Mouse (Mus musculus) midbrain, postnatal 0 days (tissue): ENCODE results near the gene Mob1a. TPM values are rescaled to one million over a fixed set of nuclear protein-coding genes. Genes with fewer than 3 reads are reported as not detected.

ENCODE experiments used
- ATAC-seq: fragments of 200-750 bp; cut with Nextera tagmentation; 2 replicates; pipeline ENCODE4 v1.8.0; 2017; ENCODE audit warnings: moderate number of reproducible peaks, mild to moderate bottlenecking, moderate TSS enrichment, moderate library complexity; ENCODE audit not compliant: low FRiP score
- DNase-seq: peaks from one replicate; pipeline ENCODE4 v3.0.0-alpha.2; 2015; ENCODE audit warnings: low spot score
- H3K27ac ChIP-seq: fragments of 300-500 bp; sonication (generic); 2 replicates; pipeline ENCODE4 v1.5.1; 2014; ENCODE audit warnings: low read depth, mild to moderate bottlenecking, low read length, mixed read lengths
- H3K27me3 ChIP-seq: fragments of 300-500 bp; sonication (generic); 2 replicates; pipeline ENCODE4 v1.6.1; 2014; ENCODE audit warnings: low read length, control low read depth, mixed read lengths; ENCODE audit not compliant: insufficient read depth
- H3K36me3 ChIP-seq: fragments of 300-500 bp; sonication (generic); 2 replicates; pipeline ENCODE4 v1.6.1; 2014; ENCODE audit warnings: low read length, control low read depth, mixed read lengths; ENCODE audit not compliant: insufficient read depth
- H3K4me1 ChIP-seq: fragments of 300-500 bp; sonication (generic); 2 replicates; pipeline ENCODE4 v1.6.1; 2014; ENCODE audit warnings: mild to moderate bottlenecking, control low read depth, antibody characterized with exemption, low read length, mixed read lengths; ENCODE audit not compliant: insufficient read depth
- H3K4me2 ChIP-seq: fragments of 300-500 bp; sonication (generic); 2 replicates; pipeline ENCODE4 v1.6.1; 2014; ENCODE audit warnings: low read depth, mild to moderate bottlenecking, low read length, mixed read lengths; ENCODE audit not compliant: poor library complexity, severe bottlenecking
- H3K4me3 ChIP-seq: fragments of 300-500 bp; sonication (generic); 2 replicates; pipeline ENCODE4 v1.5.1; 2014; ENCODE audit warnings: low read depth, mild to moderate bottlenecking, low read length, moderate library complexity
- H3K9ac ChIP-seq: fragments of 300-500 bp; sonication (generic); replicated peaks from 2 replicates; pipeline ENCODE4 v1.6.1; 2014; ENCODE audit warnings: mild to moderate bottlenecking, low read length, moderate library complexity, mixed read lengths; ENCODE audit not compliant: poor library complexity, severe bottlenecking
- H3K9me3 ChIP-seq: fragments of 300-500 bp; sonication (generic); 2 replicates; pipeline ENCODE4 v1.6.1; 2016; ENCODE audit warnings: low read length, control low read depth
- CTCF ChIP-seq: IDR thresholded peaks from 2 replicates; pipeline ENCODE4 v1.5.1; 2016; ENCODE audit warnings: antibody characterized with exemption, mild to moderate bottlenecking
- WGBS: fragments of 180-500 bp; shearing (Covaris S2); extraction: QIAGEN DNeasy Blood & Tissue Kit; methylation state at CpG from one replicate; pipeline ENCODE4 v1.1.7; 2014; 5-methylcytosine and 5-hydroxymethylcytosine counted together
- polyA plus RNA-seq: library from polyadenylated mRNA; unstranded; fragments of >200 nt; fragmentation: Nextera tagmentation; extraction: Ambion mirVana; gene quantifications from 2 replicates; pipeline ENCODE4 v1.2.1, GENCODE M21; 2015
- total RNA-seq: library from RNA; depleted of rRNA; stranded (reverse); fragments of >200 nt; gene quantifications from 2 replicates; pipeline ENCODE4 v1.2.3, GENCODE M21; 2014; rRNA removed

Mob1a gene
- total and polyA plus RNA-seq, 2 experiments from 2014 or later, result 8.7 to 23.2 TPM

DNA sequence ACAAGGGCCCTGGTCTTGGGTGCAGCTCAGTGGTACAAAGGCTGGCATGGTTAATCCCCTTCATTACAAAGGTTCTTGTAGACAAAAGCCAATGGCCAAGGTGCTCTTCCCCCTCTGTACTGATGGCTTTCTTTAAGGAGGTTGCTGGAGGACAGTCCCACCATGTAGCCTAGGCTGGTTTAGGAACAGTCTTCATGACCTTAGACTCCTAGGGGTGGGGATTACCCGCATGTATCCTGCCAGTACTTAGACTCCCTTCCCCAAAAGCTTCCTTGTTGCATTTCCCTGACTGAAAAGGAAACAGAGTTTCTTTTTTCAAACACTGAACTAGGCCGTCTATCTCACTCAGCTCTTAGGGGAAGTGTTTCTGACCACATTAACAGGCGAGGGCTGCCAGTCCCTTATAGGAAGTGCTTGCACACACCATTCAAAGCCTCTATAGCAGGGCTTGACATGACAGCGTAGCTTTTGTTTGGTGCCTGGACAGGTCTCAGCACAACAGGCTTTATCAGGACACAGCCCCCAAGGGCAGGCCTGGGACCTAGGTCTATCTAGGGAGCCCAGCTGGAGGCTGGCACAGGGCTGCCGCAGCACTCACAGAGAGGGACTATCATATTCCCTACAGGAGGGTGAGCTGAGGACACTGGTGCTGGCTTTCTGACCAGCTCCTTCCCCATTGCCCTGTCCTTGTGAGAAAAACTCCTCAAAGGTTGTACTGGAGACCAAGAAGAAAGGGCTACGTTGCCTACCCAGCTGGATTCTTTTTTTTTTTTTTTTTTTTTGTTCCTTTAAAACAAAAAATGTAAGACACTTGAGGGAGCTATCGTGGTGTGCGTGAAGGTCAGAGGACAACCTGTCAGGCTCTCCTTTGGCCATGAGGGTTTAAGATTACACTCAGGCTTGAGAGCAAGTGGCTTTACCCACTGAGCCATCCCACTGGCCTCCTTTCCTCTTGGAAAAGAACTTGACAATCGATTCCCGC, 56.0 kb downstream of the Mob1a start:
- Histone ChIP-seq H3K9ac (no peak overlapping the region), H3K4me3 (no peak overlapping the region), H3K9me3 (no peaks in the 10 kb centered on the region), H3K4me1 (no peaks in the 10 kb centered on the region), H3K36me3 (peaks cover 51% of the 10 kb centered on the region), H3K27me3 (no peaks in the 10 kb centered on the region), H3K27ac (no peak overlapping the region), H3K4me2 (no peak overlapping the region)
- 86% methylated on average over 10 of the region's 10 CpGs for WGBS
- DNase-seq, result no peak
- no peak for ATAC-seq
- TF ChIP-seq CTCF, result no peak

DNA sequence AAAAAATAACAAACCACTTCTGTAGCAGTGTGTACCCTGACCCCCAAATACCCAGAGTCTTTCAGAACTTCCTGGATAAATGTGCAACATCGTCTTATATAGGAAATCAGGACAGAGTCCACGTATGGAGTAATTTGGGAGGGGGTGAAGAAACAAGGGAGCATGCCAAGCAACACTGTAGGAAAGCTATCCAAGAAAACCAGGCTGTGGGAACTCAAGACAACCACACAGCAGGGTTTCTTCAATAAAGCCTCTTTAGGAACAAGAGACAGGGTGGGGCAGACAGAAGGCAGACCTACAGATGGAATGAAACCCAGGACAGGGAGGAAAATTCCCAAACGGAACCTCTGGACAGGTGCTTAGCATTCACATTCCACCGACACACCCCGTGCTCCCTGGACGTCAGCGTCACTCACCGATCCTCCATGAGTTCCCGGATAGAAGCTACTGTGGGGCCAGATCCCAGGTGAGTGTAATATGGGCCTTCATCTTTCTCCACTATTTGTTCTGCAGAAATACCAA, 59.8 kb downstream of the Mob1a start:
- no peak overlapping the region for H3K27ac ChIP-seq
- no peak overlapping the region for H3K9ac ChIP-seq
- WGBS, result 93% methylated on average over 9 of the region's 9 CpGs
- H3K36me3 ChIP-seq, result 0 out of 2 replicates have a peak, but pooled peaks cover 18% of the 10 kb centered on the region
- DNase-seq (no peak), ATAC-seq (no peak)
- H3K4me2 ChIP-seq, result no peak overlapping the region
- no peak for TF ChIP-seq CTCF
- H3K4me1 ChIP-seq, result no peaks in the 10 kb centered on the region
- H3K27me3 ChIP-seq, result no peaks in the 10 kb centered on the region
- H3K9me3 ChIP-seq, result no peaks in the 10 kb centered on the region
- H3K4me3 ChIP-seq, result no peak overlapping the region

DNA sequence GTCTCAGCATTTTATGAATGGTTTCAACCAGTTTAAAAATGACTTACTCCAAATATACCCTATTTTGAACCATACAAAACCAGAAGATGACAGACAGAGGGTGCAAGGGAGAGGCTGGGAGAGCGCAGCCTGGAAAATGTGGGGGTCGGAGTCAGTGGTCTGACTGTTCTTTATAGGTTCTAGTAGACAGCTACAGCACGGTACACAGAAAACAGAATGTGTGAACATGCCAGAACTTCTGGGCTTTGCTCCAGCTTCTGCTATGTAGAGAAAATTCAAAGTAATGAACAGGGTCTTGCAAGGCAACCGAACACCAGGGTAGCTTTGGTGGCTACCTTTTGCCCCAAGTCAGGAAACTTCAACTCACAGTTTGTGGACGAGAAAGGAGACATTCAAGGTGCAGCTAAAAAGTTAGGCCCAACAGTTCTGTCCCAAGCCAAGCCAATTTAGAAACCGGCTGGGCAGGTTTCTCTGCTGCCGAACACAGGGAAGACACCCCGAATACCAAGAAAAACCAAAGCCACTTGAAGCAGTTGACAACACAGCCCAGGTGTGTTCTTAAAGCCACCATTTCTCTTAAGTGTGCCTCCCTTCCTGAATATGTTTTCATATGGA, 66.5 kb downstream of the Mob1a start:
- Histone ChIP-seq H3K4me2 (no peak overlapping the region), H3K9ac (no peak overlapping the region), H3K27ac (no peak overlapping the region), H3K9me3 (no peaks in the 10 kb centered on the region), H3K4me3 (no peak overlapping the region), H3K36me3 (peaks cover 10% of the 10 kb centered on the region; the same call in 1 of the 2 replicates), H3K4me1 (no peaks in the 10 kb centered on the region), H3K27me3 (no peaks in the 10 kb centered on the region)
- TF ChIP-seq CTCF, result no peak
- 87% methylated on average over 8 of the region's 8 CpGs for WGBS
- no peak for ATAC-seq
- peak; percentile 38 for DNase-seq

Other genes with a start within 250 kb of the Mob1a start
- 11.8 and 20.4 TPM in 2 replicates for gene Pcgf1, start 248.1 kb upstream of the Mob1a start, total RNA-seq
- 30.4 and 35.5 TPM in 2 replicates for gene Pcgf1, start 248.1 kb upstream of the Mob1a start, polyA plus RNA-seq
- not detected in 2 replicates for gene Lbx2, start 239.6 kb upstream of the Mob1a start, total RNA-seq
- gene Lbx2, start 239.6 kb upstream of the Mob1a start, polyA plus RNA-seq, result 0.26 TPM in 1 of 2 replicates, not detected in the other
- 13.6 and 26.0 TPM in 2 replicates for gene Ccdc142, start 224.4 kb upstream of the Mob1a start, total RNA-seq
- 6.0 TPM in 2 replicates for gene Ccdc142, start 224.4 kb upstream of the Mob1a start, polyA plus RNA-seq
- 4.4 and 8.1 TPM in 2 replicates for gene Gm42688, start 224.4 kb upstream of the Mob1a start, total RNA-seq
- 3.5 and 4.4 TPM in 2 replicates for gene Gm42688, start 224.4 kb upstream of the Mob1a start, polyA plus RNA-seq
- 46.4 and 57.2 TPM in 2 replicates for gene Mrpl53, start 217.0 kb upstream of the Mob1a start, total RNA-seq
- 115 and 118 TPM in 2 replicates for gene Mrpl53, start 217.0 kb upstream of the Mob1a start, polyA plus RNA-seq
- gene Mogs, start 210.5 kb upstream of the Mob1a start, total RNA-seq, result 32.6 and 40.3 TPM in 2 replicates
- 18.8 and 19.8 TPM in 2 replicates for gene Mogs, start 210.5 kb upstream of the Mob1a start, polyA plus RNA-seq
- gene Wbp1, start 204.5 kb upstream of the Mob1a start, total RNA-seq, result 152 and 199 TPM in 2 replicates
- 85.3 and 91.6 TPM in 2 replicates for gene Wbp1, start 204.5 kb upstream of the Mob1a start, polyA plus RNA-seq
- 29.4 and 40.9 TPM in 2 replicates for gene Ino80b, start 200.6 kb upstream of the Mob1a start, total RNA-seq
- 14.6 and 16.2 TPM in 2 replicates for gene Ino80b, start 200.6 kb upstream of the Mob1a start, polyA plus RNA-seq
- 24.3 and 30.9 TPM in 2 replicates for gene Rtkn, start 190.6 kb upstream of the Mob1a start, total RNA-seq
- gene Rtkn, start 190.6 kb upstream of the Mob1a start, polyA plus RNA-seq, result 12.5 and 14.6 TPM in 2 replicates
- gene Wdr54, start 169.6 kb upstream of the Mob1a start, total RNA-seq, result 12.7 and 15.9 TPM in 2 replicates
- 21.5 and 27.5 TPM in 2 replicates for gene Wdr54, start 169.6 kb upstream of the Mob1a start, polyA plus RNA-seq
- gene 1700003E16Rik, start 169.6 kb upstream of the Mob1a start, total RNA-seq, result 15.6 and 20.5 TPM in 2 replicates
- 18.0 and 18.2 TPM in 2 replicates for gene 1700003E16Rik, start 169.6 kb upstream of the Mob1a start, polyA plus RNA-seq
- gene Dctn1, start 160.1 kb upstream of the Mob1a start, total RNA-seq, result 126 and 129 TPM in 2 replicates
- gene Dctn1, start 160.1 kb upstream of the Mob1a start, polyA plus RNA-seq, result 166 TPM in 2 replicates
- 0.57 and 3.3 TPM in 2 replicates for gene Slc4a5, start 106.2 kb upstream of the Mob1a start, total RNA-seq
- gene Slc4a5, start 106.2 kb upstream of the Mob1a start, polyA plus RNA-seq, result 0.16 and 0.25 TPM in 2 replicates
- gene Mthfd2, start 108 bp upstream of the Mob1a start, total RNA-seq, result 19.2 and 24.0 TPM in 2 replicates
- 27.0 and 32.0 TPM in 2 replicates for gene Mthfd2, start 108 bp upstream of the Mob1a start, polyA plus RNA-seq
- 9.6 and 10.6 TPM in 2 replicates for gene Bola3, start 23.1 kb downstream of the Mob1a start, total RNA-seq
- gene Bola3, start 23.1 kb downstream of the Mob1a start, polyA plus RNA-seq, result 46.2 and 51.2 TPM in 2 replicates
- gene Tet3, start 133.1 kb downstream of the Mob1a start, total RNA-seq, result 32.0 and 38.3 TPM in 2 replicates
- gene Tet3, start 133.1 kb downstream of the Mob1a start, polyA plus RNA-seq, result 45.3 and 48.5 TPM in 2 replicates
- gene Dguok, start 181.0 kb downstream of the Mob1a start, total RNA-seq, result 31.4 and 55.2 TPM in 2 replicates
- 48.5 and 52.3 TPM in 2 replicates for gene Dguok, start 181.0 kb downstream of the Mob1a start, polyA plus RNA-seq
- 1.6 and 2.0 TPM in 2 replicates for gene Actg2, start 210.2 kb downstream of the Mob1a start, total RNA-seq
- 1.6 and 1.8 TPM in 2 replicates for gene Actg2, start 210.2 kb downstream of the Mob1a start, polyA plus RNA-seq
- 17.4 and 18.3 TPM in 2 replicates for gene Stambp, start 246.7 kb downstream of the Mob1a start, total RNA-seq
- gene Stambp, start 246.7 kb downstream of the Mob1a start, polyA plus RNA-seq, result 72.2 and 75.5 TPM in 2 replicates